Mouse (Mus musculus) cerebellum, adult 2 months (tissue): ENCODE measurements around the gene Lsm7. TPM values are rescaled to one million over a fixed set of nuclear protein-coding genes. Genes with fewer than 3 reads are reported as not detected.

ENCODE experiments used
- DNase-seq, 2 experiments: peaks; one replicate each; pipeline ENCODE4 v3.0.0; 2021
- H3K27ac ChIP-seq: fragments of 200-500 bp; 2 replicates; pipeline ENCODE4 v1.5.1; 2012; ENCODE audit warnings: low read length, control low read depth, inconsistent platforms; ENCODE audit not compliant: insufficient read depth
- H3K27me3 ChIP-seq: fragments of 200-500 bp; 2 replicates; pipeline ENCODE4 v1.6.1; 2012; ENCODE audit warnings: inconsistent platforms, mild to moderate bottlenecking, low read length, moderate library complexity; ENCODE audit not compliant: control insufficient read depth, insufficient read depth
- H3K4me1 ChIP-seq: fragments of 200-500 bp; 2 replicates; pipeline ENCODE4 v1.6.1; 2011; ENCODE audit warnings: low read length; ENCODE audit not compliant: control insufficient read depth, insufficient read depth
- H3K4me3 ChIP-seq: fragments of 200-500 bp; replicated peaks from 2 replicates; pipeline ENCODE3; 2011; ENCODE audit warnings: mild to moderate bottlenecking, low read depth, low read length, control low read depth; ENCODE audit not compliant: insufficient read depth
- CTCF ChIP-seq: fragments of 200-500 bp; IDR thresholded peaks from 2 replicates; pipeline ENCODE4 v1.5.1; 2011; ENCODE audit warnings: low read depth, mild to moderate bottlenecking, control low read depth, low read length, moderate library complexity, borderline replicate concordance; ENCODE audit not compliant: insufficient read depth
- POLR2A ChIP-seq: fragments of 200-500 bp; IDR thresholded peaks from 2 replicates; pipeline ENCODE4 v1.6.1; 2011; ENCODE audit warnings: low read length, control low read depth, borderline replicate concordance; ENCODE audit not compliant: insufficient read depth
- WGBS: fragments of 180-500 bp; shearing (Covaris S2); methylation state at CpG from one replicate; pipeline ENCODE4 v1.1.7; 2018; 5-methylcytosine and 5-hydroxymethylcytosine counted together
- polyA plus RNA-seq: library from polyadenylated mRNA; depleted of rRNA; stranded (reverse); fragments of >200 nt; gene quantifications from 2 replicates; pipeline ENCODE4 v1.2.3, GENCODE M21; 2012; rRNA removed

Gene Lsm7
- polyA plus RNA-seq: 213 and 215 TPM in 2 replicates

DNA sequence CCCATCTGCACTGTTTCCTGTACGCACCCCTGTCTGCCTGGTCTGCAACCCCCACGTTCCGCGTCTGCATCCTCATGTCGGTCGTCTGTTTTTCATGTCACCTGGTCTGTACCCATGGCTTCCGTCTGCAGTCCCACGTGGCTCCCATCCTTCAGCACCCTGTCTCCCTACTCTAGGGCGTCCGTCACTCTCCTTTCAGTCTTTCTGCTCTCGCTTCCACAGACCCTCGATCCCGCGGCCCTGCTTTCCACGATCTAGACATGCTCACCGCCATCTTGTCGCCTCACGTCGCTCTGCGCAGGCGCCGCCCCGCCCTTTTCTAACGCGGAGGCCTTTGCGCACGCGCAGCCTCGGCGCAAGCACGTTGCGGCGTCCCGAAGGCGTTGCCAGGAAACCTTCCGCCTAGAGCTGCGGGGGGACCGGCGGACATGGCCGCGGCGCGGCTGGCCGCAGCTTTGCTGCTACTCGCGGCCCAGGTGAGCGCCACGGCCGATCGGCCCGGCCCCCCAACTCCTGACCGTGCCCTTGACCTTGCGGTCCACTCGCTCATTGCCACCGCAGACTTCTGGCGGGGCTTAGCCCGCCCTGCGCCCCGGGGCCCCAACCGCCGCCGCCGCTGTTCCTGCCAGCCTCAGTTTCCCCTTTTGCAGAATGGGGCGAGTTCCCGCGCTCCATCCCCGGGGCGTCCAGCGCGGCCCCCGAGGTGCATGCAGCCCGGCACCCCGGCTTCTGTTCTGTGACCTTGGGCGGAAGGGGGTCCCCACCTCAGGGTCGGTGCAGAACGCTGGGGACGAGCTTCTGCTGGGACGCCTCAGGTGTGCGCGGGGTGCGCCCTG, at the start of gene Lsm7, which contains the start of gene Sppl2b:
Gene Lsm7, minus strand, starts transcription at position 297 of the 836 bp plus-strand sequence.
Gene Sppl2b, plus strand, starts transcription at position 363 of the 836 bp plus-strand sequence.
- Histone ChIP-seq H3K27ac (peak within 1 kb of the TSS; percentile 31), H3K27me3 (no peaks in the 10 kb centered on the region), H3K4me3 (peak within 1 kb of the TSS; percentile 95), H3K4me1 (peaks cover 27% of the 10 kb centered on the region)
- peak; percentile 96 to 99 for DNase-seq
- under 1% methylated on average over 80 of the region's 81 CpGs for WGBS
- TF ChIP-seq CTCF (no peak), POLR2A (peak; percentile 86)

DNA sequence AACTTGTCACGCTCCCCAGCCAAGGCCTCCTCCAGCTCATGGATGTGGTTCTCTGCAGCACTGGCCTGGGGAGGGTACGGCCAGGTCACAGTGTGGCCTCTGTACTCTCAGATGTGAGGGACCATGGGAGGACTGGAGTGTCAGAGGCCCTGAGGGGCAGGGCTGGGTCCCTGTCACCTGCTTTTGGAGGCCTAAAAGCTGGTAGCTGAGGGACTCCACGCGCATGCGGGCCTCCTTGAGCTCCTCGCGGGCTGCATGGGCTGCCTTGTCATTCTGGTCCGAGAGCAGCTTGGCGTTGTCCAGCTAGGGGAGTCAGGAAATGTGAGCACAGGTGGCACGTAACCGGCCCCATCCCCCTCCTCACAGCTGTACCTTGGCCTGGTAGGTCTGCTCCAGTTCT, 49.7 kb upstream of the Lsm7 start:
- WGBS: 88% methylated on average over 11 of the region's 11 CpGs
- no peak overlapping the region for H3K27ac ChIP-seq
- no peaks in the 10 kb centered on the region; the same call in 1 of the 2 replicates for H3K4me1 ChIP-seq
- no peaks in the 10 kb centered on the region for H3K27me3 ChIP-seq
- DNase-seq: no peak
- H3K4me3 ChIP-seq: no peak overlapping the region
- TF ChIP-seq POLR2A (no peak), CTCF (no peak)

DNA sequence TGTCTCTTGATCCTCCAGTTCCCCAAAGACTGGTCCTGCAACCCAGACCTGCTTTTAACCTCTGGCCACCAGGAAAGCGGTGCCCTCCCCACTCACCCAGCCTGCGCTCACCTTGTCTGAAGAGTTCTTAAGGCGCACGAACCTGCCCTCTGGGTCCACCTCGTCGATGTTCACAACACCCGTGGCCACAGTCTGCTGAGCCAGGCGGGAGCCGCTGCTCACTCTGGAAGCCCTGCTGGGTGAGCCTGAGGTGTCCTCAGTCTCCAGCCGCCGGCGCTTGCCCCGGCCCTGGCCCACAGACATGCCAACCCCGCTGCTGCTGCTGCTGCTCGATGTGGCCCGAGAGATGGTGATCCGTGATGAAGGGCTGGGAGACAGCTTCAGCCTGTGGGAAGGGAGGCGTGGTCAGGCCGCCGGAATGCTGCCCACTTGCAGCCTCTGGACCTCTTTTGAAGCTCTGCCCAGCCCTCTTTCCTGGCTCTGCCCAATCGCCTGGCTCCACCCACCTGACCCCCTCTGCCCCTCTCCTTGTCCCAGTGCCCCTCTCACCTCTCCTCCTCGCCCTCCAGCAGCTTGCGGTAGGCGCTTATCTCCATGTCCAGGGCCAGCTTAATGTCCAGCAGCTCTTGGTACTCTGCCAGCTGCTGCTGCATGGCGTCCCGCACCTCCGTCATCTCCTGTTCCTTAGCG, 49.1 kb upstream of the Lsm7 start:
- 72% methylated on average over 28 of the region's 28 CpGs for WGBS
- Histone ChIP-seq H3K4me1 (peaks cover 6% of the 10 kb centered on the region; the same call in 1 of the 2 replicates), H3K4me3 (no peak overlapping the region), H3K27ac (no peak overlapping the region), H3K27me3 (no peaks in the 10 kb centered on the region)
- TF ChIP-seq CTCF (no peak), POLR2A (no peak)
- DNase-seq: no peak

DNA sequence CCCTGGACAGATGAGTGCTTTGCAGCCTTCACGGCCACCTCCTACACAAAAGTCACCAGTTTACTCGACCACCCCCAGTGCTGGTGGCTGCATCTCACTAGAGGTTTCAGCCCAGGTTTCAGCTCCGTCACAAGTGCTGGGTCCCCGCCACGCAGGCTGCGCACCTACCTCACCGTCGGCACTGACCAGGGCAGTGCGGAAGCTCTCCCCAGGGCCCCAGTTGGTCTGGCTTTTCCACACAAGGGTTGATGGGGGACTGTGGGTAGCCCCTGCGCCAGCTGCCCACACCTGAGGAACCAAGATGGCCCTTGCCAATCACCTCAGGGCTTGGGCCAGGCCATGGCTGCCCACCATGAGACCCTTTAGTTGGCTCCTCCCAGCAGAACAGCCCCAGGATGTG, 48.3 kb upstream of the Lsm7 start:
- H3K27ac ChIP-seq: no peak overlapping the region
- H3K4me1 ChIP-seq: peaks cover 13% of the 10 kb centered on the region
- TF ChIP-seq CTCF (no peak), POLR2A (no peak)
- H3K4me3 ChIP-seq: no peak overlapping the region
- 93% methylated on average over 10 of the region's 10 CpGs for WGBS
- DNase-seq: no peak
- no peaks in the 10 kb centered on the region for H3K27me3 ChIP-seq

DNA sequence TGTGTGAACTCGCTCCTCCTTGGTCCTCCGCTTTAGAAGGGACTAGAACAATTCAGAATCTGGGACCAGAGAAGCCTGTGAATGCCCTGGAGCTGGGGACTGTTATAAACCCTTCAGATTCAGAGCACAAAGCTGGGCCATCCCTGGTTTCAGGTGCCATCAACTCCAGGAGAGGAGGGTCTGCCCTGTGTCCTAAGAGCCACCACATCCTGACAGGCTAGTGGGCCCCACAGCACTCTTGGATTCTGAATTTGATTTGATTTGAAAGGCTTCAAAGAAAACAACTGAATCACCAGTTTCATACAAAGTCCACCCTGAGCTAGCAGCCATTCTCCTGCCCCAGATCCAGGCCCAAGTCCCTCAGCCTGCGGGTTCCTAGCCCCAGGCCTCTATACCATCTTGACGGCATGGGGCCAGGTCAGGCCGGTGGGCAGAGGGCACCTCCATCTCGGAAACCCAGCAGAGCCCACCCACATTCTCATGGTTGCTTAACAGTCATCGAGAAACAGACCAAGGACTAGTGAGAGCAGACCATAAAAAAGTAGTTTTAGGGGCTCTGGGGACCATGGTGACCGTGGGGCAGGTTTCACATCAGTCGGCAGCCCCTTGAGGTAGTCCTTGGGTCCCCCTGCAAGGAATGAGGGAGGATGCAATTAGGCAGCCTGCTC, 47.4 kb upstream of the Lsm7 start:
- 91% methylated on average over 9 of the region's 9 CpGs for WGBS
- TF ChIP-seq POLR2A (no peak), CTCF (no peak)

DNA sequence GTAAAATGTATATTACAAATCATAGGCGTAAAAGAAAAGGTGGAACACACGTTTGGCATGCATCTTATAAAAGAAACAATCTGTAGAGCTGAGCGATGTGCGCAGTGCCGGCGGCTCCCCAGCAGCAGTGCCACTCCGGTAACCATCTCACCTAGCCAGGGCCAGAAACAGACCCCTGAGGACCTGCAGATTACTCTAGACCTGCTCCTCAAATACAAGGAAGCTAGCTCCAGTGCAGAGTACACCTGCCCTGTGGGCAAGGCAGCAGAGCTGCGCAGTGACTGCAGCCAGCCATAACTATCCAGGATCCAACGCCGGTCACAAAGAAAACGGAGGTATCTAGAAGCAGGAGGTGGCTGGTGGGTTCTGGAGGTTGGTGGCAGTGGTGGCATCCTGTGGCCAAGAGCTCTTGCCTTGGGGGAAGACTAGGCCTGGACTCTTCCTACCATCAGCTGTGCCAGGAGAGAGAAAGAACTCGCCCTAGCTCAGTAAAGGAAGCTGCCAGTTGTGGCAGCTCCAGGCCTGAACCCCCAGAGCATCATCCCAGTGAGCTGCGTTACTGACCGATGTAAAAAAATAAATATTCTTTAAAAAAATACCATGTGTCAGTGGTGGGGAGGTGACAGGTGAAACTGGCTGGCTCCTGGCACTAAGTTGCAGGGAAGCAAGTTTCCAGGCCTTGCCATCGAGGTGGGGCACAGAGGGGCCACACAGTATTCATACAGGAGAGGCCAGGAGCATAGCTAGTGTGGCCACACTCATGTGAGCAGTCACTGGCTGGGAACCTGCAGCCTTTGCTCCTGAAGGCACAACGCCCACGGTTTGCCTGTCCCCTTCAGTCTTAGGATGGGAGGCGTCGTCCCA, 46.6 kb upstream of the Lsm7 start:
- H3K27ac ChIP-seq: 0 out of 2 replicates have a peak overlapping the region, but pooled peaks have one; percentile 10
- 87% methylated on average over 19 of the region's 19 CpGs for WGBS
- DNase-seq: peak; percentile 39 to 42

More for the DNA sequence above, 47.4 kb upstream of the Lsm7 start:
- Histone ChIP-seq H3K4me1 (peaks cover 16% of the 10 kb centered on the region), H3K27me3 (no peaks in the 10 kb centered on the region), H3K4me3 (no peak overlapping the region), H3K27ac (no peak overlapping the region)
- DNase-seq: no peak

More for the DNA sequence above, 46.6 kb upstream of the Lsm7 start:
- TF ChIP-seq POLR2A (no peak), CTCF (no peak)
- H3K4me1 ChIP-seq: peaks cover 16% of the 10 kb centered on the region
- H3K27me3 ChIP-seq: no peaks in the 10 kb centered on the region
- H3K4me3 ChIP-seq: no peak overlapping the region
